Mouse (Mus musculus) frontal cortex, postnatal 14 days (tissue): ENCODE results near the gene Rdh9.
"Not testable (repeated sequence)": the region's sequence is repeated elsewhere in the genome, so short reads cannot be mapped to it uniquely, and the experiment has no call there.

ENCODE experiments used
- DNase-seq, 2 experiments: peaks; one replicate each; pipeline ENCODE4 v3.0.0; 2022; ENCODE audit warnings: low spot score in 2 of 2

The Rdh9 gene

DNA sequence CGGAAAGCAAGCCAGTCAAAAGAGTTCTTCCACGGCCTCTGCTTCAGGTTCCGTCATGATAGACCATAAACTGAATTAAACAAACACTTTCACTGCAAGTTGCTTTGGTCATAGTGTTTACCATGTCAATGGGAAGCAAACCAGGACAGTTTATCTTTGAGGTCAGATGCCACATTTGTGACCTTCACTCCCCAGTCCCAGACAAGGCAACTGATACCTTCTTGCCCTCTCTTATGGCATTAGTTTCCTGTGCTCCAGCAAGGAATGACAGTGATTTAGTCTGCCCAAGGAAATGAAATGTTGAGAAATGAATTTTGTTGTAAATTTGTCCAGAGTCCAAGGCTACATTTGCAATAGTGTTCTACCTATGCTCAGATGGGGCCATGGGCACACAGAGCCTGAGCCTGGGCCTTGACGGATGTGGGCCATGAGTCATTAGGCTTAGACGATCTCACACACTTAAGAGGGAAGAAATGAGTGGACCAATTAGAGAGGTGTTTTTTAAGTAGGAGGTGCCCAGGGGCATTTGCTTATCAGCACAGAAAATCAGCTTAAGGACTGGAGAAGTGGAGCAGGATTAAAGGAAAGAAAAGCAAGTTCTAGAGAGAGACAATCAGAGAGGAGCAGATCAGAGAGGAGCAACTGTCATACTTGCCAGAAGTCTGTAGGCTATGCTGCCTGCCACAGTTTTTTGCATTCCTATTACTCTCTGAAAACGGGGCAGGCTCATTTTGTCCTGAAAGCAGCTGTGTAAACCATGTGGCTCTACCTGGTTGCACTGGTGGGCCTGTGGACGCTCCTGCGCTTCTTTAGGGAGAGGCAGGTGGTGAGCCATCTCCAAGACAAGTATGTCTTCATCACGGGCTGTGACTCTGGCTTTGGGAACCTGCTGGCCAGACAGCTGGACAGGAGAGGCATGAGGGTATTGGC lies 16.7 kb upstream of the Rdh9 start, which contains the start of the genes Rdh1 and Rdh16f1:
Gene Rdh1 (plus strand): TSS at position 541 of the 930 bp plus-strand sequence.
Gene Rdh16f1 (plus strand): TSS at position 607 of the 930 bp plus-strand sequence.
- DNase-seq: no peak

DNA sequence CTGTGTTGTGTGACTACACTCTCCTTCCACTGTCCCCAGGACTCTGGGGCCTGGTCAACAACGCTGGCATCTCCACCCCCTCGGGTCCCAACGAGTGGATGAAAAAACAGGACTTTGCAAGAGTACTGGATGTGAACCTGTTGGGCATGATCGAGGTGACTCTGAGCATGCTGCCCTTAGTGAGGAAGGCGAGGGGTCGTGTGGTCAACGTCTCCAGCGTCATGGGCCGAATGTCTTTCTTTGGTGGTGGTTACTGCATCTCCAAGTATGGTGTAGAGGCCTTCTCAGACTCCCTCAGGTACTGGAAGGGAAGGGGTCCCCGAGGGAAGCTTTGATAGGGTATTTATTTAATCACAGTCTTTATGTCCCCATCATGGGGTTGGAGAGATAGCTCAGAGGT lies 13.3 kb upstream of the Rdh9 start:
- DNase-seq: not testable (repeated sequence)

DNA sequence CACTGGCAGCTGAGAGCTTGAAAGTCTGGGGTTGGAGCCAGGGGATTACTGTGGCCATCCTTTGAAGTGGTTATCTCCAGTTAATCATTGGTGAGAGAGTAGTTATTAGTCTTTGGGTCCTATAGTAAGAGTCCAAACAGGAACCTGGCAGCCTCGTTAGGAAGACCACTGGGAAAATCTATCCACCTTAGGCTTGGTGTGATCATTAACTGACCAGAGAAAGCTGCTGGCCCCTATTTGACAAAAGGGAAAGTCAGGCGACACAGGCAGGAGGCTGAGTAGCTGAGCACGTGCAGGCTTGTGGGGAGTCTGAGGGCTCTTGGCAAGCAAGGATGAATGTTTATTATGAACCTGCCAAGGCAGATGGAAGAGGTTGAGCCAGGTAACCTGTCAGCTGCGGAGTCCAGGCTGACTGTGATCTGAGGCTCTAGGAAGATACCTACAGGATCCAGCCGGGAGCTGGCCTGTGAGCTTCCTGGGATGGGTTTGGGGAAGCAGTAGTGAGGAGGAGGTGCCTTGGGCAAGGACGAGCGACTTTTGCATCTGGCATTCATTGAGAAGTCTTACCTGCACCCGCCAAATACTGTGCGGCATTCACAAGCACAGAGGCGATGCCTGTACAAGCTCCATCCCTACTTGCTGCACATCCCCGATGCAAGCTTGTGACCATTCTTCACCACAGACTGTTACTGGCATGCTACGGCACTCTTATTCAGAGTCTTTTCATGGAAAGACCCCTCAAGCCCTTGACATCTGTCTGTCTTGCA lies 12.1 kb upstream of the Rdh9 start:
- DNase-seq: no peak

DNA sequence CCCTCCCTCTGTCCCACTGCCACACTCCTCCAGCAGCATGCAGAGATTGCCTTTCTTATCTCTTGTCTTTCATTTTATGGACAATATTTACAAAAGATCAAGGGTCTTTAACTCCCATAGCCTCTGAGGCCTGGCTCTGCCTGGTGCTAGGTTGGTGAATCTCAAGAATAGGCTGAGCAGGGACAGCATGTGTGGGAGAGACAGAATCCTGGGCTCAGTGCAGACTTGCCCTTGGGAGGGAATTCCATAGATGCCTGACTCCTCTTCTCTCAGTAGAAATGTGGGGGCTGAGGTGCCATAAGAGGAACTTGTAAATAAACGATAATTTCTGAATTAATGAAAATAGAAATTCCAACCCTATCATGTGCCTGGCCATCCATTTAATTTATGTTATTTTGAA lies 9.6 kb upstream of the Rdh9 start:
- no peak for DNase-seq

- not testable (repeated sequence) for DNase-seq
These were observed 6.1 kb downstream of the Rdh9 start for GRCm38 (mm10) chr10:127782321-127782720.

DNA sequence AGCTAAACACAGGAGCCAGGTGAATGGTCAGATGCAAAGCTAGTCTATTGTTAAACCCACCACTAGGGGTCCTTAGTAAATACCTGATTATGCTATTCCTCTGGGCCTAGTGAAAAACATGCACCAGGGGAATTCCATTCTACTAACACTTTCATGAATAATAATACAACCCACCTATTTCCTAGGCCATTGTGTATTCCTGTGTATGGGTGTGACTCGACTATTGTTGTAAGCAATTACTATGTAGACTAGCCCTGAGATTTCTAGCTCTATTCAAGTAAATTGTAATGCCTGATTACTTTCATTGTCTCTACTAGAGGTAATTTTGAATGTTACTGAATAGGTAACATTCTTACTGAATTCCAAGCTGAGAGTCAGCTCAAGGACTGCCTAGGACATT lies 9.2 kb downstream of the Rdh9 start:
- DNase-seq: not testable (repeated sequence)

GRCm38 (mm10) chr10:127799295-127799694 lies 23.1 kb downstream of the Rdh9 start:
- DNase-seq: no peak

DNA sequence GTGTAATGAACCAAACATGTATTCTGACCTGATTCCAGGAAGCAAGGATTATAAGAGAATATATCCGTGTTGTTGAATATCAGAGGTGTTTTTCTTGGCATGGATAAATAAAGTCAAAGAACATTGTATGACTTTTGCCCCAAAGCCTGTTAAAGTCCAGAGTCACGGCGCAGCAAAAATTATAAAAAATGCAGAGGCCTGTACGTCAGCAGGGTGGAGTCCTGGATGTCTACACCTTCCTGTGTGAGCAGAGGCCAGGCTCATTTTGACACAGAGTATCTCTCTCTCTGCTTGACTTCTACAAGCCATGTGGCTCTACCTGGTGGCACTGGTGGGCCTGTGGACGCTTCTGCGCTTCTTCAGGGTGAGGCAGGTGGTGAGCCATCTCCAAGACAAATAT lies 24.7 kb downstream of the Rdh9 start, which contains the start of gene Rdh16:
Gene Rdh16 (plus strand): TSS at position 262 of the 400 bp plus-strand sequence.
- DNase-seq: no peak

DNA sequence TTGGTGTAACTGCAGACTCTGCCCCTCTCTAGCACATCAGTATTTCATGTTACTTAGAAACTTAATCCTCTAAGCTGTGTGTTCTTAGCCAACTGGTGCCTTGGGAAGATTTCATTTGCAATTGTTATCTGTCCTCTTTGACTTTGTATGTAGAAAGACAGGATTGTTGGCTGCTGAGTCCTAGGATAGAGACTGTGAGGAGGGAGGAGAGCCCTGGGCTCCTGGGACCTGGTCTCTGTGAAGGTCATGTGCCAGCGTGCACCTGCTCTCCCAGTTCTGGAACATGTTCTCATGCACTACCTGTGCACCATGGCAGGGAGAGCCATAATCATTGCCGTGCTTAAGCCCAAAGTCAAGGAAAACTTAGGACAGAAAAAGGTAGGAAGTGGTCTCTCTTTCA lies 25.4 kb downstream of the Rdh9 start:
- DNase-seq: no peak

- no peak for DNase-seq
These were observed 26.1 kb downstream of the Rdh9 start for GRCm38 (mm10) chr10:127802236-127802635.

DNA sequence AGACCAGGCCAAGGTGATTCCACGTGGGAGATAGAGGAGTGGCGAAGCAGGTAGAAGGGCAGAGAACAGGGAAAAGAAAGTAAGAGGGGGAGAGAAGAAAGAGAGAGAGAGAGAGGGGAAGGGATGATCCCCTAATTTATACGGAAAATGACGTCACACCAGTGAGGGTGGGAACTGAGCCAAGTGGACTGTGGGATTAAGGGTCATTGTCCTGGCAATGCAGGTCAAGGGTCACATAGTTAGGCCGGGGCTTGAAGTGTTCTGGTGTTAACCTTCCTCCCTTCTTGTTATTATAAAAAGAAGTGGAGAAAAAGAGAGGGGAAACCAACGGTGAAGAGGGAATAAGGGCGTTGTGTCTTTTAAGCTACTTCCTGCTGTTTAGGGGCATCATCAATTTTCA lies 28.2 kb downstream of the Rdh9 start:
- DNase-seq: no peak

DNA sequence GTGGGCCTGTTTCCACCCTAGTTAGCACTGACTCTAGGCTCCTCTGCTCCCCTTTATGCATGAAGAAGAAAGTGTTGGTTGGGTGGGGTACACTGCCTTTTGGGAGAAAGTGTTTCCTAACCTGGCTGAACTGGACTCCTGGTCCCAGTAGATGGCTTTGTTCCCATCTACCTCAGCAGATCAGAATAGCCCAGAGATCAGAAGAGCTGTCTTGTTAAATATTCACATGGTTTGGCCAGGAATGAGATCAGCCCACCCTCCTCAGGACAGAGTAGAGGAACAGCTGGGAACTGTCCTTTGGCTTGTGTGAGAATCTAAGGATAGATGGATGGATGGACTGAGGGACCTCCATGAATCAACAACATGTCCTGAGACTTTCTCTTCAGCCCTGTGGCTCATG lies 39.7 kb downstream of the Rdh9 start:
- DNase-seq: no peak

DNA sequence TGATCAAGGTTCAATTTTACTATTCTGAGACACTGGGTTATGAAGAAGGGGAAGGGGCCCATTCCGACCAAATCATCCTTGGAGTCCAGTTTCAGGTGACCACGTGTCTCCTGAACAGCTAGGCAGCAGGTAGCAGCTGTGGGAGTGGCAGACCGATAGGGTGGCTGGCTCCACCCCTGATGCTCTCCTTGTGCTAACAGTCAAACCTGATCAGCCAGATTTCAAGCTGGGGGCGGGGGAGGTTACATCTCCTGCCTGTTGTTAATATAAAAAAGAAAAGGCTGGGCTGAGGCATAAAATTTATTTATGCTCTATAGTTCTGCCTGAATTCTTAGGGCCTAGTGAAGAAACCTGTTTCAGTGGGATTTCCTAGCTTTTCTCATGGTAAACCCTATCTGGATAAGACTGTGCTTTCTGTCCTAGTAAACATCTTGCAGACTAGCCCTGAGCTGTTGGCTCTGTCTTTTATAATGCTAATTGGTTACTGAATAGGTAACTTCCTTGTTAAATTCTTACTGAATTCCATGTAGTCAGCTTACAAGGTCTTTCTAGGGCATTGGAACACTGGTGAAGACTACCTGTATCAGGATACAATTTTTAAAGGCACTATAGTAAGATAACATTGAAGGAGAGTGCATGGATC lies 41.2 kb downstream of the Rdh9 start:
- not testable (repeated sequence) for DNase-seq

DNA sequence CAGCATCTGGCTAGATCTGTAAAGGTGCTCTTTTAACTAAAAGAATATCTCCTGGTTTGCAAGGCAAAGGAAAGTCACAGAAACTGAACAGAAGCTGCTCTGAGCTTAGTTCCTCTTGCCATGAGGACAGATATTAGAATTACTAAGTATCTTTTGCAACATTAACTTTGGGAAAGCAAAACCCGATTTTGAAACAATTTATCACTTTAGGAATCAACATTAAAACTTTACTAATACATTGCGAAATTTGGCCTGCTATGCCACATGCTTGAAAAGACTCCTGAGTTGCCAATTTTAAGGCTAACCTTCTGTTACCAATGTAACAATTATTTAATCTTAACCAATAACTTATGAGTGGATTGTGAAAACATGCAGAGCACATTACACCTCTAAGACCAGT lies 45.6 kb downstream of the Rdh9 start:
- DNase-seq: not testable (repeated sequence)

GRCm38 (mm10) chr10:127825386-127825785 lies 49.2 kb downstream of the Rdh9 start:
- DNase-seq: no peak

DNA sequence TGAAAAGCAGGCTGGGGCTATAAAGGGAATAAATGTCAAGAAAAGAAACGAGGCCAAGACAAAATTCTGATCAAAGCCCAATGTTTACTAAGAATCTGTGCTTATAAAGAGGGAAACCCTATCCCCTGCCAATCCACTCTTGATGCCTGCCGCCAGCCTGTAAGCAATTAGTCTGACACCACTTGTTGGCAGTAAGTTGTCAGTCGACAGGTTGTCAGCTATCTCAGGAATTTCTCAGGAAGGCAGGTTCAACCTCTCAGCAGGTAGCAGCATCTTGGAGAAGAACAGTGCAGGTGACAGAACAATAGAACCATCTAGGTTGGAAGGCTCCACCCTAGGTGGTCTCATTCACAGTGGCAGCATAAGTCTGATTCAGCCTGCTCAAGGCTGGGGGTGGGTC lies 52.9 kb downstream of the Rdh9 start:
- DNase-seq: no peak

GRCm38 (mm10) chr10:127834186-127834585 lies 58.0 kb downstream of the Rdh9 start:
- DNase-seq: not testable (repeated sequence)

DNA sequence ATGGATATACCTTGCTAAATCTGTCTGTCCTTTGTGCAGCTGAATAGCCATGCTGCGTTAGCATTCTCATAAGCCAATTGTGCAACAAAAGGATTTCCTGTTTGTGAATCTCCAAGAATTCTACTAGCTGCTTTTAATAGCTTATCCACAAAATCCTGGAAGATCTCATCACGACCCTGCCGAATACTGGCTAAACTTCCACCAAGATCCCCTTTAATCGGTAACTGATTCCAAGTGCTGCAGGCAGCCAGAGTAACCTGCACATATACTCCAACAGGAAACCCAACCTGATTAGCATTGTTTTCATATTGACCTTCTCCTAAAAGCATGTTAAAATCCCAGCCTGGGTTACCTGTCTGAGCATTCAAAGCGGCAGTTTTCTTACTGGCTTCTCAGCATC lies 59.1 kb downstream of the Rdh9 start:
- DNase-seq: no peak

DNA sequence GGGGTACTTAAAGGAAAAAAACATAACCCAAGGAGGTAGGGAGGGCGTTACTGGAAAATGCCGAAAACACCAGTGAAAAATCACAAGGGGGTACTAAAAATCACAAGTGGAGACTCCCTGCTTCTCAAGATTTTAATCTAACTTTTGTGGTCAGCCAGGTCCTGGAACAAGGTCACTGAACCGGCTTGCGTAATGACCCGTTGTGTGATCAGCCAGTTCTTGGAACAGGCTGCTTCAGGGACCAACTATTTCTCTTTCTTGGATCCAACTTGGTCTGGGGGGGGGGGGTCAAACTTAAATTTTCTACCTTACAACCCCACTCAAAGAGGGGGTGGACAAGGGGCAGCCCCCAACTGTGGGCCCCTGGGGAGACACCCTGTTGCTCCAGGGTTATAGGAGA lies 61.6 kb downstream of the Rdh9 start:
- DNase-seq: not testable (repeated sequence)

DNA sequence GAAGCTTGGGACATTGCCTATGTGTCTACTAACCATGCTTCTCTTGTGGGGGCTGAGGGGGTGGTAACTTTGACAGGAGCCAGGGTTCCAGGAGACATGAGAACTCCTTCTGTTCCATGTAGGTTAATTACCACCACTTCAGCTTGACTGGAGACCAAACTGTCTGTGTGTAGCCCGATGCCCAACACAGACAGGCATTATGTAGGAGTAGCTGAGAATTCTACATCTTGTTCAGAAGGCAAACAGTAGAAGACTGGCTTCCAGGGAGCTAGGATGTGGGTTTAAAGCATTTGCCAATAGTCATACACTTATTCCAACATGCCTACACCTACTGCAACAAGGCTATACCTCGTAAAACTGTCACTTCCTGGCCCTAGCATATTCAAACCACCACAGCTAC lies 62.4 kb downstream of the Rdh9 start:
- DNase-seq: no peak

- DNase-seq: no peak
These were observed 64.6 kb downstream of the Rdh9 start for GRCm38 (mm10) chr10:127840776-127841175.
